Mouse (Mus musculus) kidney, adult 9 months (tissue): ENCODE measurements around the gene Plcb1.

Source experiments
- DNase-seq: peaks from one replicate; pipeline ENCODE4 v3.0.0; 2022

Plcb1 gene

DNA sequence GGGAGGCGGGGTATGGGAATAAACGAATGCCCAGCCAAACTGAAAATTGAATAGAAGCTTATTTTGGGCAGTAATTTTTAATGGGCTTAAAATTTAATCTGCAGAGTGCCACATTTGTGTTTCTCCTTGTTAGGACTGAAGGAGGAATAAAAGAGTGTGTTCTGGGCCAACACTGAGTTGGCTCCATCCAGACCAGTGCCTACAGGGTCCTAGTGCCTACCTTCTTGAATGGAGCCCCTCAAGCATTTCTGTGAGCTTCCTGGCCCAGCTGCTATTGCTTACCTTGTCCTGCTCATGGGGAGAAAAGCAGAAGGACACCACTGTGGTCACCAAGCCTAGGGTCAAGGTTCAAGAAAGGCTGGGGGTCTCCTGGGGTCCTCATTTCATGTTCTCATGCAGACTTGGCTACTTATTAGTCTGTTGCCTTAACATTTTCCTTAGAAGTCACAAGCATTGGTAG is 128.3 kb downstream of the Plcb1 start:
- peak; percentile 73 for DNase-seq

DNA sequence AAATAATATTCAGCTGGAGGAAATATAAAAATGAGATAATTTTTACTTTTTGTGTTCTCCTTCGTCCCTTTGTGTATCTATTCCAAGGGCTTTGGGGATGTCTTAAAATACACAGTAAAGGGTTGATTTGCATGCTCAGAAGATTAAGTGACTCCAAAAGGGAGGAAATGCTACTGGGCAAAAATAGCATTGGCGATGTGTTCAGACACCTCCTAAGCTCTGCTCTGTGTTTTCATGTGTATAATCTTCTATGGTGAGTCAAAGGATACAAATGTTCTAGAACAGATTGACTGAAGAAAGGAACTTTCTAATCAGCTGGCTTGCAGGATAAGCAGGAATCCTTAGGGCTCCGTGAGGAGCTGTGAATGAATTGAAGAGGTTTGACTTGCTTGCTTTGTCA is 129.2 kb downstream of the Plcb1 start:
- no peak for DNase-seq

DNA sequence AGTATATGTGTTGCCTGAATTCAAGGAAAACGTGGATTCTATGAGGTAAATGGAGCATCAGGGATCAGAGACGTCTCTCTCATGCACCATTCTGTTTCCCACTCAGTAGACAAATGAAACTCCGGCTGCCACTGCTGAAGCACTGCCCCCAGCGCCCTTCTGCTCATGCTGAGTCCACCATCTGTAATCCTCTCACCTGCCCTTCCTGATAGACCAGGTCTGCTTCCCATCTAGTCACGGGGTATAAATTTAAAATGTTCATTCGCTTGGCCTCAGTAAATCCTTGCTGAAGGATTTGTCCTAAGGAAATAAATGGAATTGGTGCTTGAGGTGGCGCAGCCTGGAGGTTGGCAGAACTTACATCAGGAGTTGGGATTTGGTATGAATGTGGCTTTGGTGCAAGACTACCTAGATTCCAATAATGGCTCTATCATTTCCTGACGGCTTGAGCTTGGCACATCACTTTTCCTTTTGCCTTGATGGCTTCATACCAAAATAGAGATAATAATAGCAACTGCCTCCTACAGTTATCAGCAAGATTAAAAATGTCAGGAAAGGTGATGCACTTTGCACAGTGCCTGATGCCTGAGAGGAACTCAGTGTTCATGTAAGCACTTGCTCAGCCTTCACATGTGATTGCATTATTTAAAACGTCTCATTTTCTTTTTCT is 134.9 kb downstream of the Plcb1 start:
- no peak for DNase-seq

DNA sequence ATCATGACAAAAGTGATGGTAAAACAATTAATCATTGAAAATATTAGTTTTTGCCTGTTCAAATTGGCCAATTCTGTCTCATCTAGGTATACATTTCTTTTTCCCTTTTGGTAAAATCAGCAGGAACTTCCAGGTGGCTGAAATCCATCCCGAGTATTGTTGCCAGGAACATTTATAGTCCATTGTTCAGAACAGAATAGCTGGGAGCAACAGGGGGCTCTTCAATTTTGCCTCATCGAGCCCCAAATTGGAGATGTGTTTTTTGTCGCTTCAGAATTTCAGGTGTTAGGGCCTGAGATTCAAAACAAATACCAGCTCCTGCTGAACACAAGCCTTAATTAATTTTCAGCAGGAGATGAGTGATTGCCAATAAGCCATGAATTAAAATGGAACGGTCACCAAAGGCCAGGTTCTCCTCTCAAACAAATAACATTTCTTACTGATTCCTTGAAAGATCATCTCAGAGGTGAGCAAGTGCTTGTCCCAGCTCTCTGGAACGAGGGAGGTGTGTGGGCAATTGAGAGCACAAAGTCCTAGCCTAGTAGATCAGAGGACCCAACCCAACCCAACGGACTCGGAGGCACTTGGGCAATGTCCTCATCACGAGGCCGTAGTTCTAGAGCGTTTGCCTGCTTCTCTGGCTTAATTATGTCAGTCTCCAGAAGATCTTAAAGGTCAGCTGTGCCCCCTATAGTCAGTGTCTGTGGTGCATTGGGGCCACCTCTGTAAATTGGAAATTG is 136.9 kb downstream of the Plcb1 start:
- peak; percentile 82 for DNase-seq

DNA sequence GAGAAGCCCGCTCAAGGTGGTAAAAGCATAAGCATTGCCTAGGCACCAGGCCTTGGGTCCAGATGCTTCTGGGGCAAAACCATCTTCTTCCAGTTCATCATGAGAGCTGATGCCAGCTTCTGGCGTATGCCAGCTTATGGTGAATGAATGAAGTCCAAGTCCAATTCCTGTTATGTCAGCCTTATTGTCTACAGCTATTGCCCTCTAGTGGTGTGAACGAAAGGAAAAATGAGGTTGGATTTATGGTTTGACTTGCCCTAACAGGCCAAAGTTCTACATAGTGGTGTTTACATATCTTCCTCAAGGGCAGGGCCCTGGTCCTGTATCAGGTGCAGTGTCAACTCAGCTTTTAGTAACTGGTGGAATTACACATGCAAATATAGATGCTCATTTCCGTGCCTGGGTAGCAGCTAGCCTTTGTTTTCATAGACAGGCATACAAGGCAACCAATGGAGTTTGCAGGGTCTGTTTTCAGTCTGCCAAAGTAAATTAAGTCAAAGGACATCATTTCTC is 138.3 kb downstream of the Plcb1 start:
- no peak for DNase-seq

DNA sequence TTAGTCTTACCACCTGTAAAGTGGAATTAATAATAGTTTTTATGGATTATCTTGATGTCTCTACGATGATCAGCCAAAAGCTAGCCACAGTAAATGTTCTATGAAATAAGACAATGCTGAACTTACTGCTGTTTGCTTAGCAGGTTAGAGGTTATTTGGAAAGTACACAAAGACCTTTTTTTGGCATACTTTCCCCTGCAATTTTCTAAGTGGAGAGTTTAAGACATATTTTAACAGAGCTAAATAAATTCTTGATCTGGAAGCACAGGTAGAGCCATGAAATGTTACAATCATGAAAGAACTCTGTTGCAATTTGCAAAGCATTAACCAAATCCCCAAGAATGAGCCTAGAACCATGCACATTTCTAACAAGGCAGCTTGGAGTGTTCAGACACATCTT is 140.4 kb downstream of the Plcb1 start:
- peak; percentile 60 for DNase-seq

DNA sequence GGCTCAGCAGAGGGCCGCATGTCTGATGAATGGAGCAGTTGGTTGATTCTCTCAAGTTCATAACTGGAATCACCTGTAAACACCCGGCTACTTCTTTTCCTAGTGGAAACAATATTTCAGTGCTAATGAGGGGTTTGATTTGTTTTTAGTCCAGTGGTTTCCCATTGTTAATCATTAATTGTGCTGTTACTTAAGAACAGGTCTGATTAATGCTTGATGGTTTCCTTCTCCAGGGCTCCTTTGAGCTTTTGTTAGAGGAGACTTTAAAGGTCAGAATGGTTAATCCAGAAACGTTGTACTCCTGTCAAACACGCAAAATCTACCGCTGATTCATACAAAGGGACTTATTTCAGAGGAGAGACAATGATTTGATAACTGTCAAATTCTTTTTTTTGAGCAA is 141.2 kb downstream of the Plcb1 start:
- DNase-seq, result peak; percentile 88

DNA sequence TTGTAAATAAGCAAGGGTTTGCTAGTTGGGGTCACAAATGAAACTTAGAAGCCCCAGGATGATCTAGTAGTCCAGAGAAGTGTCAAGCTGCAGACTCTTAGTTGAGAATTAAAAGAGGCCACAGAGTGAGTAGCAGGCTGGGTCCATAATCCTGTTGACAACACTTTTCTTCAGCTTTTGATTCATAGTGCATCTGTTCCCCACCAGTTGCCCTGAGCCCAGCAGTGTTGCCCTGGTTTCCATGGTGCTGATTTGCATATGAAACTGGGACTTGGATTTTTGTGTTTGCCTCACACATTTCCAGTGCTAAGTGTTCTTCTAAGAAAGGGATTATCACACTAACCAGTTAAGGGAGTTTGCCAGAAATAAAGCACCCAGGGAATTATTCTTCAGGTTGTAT is 143.6 kb downstream of the Plcb1 start:
- DNase-seq, result peak; percentile 49

DNA sequence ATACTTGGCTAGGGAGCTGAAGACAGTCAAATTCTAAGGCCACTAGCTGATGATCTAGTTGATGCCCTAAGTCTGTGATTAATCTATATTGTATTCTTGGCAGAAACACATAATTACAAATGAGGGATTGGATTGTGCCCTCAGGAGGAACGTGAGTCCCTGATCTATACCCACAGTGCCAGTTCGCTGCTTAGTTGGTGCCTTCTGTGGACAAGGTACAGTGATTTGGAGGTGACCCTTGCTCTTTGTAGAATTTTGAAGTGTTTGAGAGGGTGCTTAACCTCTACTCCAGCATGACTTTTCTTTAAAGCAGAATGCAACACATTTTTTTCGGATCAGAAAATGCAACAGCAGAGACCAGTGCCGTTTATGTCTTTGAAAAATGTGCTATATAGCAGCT is 145.1 kb downstream of the Plcb1 start:
- DNase-seq, result peak; percentile 81

DNA sequence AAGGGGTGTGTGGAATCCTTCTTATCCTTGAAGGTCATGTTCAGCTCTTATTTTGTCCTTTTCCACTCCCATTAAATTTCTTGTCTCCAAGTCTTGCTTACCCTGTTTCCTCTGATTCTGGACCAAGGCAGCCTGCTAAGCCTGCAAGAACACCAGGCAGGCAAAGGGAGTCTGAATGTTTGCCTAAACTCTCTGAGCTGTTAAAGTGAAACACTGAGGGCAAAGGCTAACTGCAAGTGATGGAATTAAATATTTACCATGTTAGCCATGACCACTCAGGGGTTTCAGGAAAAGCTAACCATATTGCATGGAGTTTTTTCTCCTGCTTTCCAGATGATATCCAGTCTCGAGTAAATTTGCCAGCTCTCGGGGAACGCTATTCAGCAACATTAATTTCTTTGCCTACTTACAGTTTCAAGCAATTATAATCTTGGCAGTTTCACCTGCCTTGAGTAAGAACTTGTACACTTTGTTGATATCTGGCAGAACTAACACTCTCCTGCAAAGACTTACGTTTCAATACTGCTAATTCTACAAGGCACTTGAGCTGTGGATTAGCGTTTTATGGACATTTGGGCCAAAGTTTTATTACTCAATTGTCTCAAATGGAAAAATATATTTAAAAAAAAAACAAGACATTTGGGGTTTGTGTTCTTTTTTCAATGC is 146.0 kb downstream of the Plcb1 start:
- DNase-seq, result peak; percentile 93

DNA sequence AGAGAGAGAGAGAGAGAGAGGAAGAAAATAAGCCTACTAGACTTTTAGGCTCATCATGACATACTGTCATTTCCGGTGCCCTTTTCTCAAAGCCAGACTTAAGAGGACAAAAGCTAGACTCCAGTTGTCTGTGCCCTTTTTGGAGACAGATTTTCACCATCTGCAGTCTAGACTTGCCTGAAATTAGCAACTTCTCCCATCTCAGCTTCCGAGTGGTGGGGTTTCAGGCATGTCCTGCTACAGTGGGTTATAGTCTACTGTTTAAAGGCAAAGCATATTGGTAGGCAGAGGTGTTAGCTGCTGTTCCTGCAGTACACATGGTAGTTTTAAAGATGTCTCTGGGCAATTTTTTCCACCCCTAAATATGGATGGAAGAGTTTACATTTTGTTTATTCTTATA is 149.6 kb downstream of the Plcb1 start:
- DNase-seq, result no peak

DNA sequence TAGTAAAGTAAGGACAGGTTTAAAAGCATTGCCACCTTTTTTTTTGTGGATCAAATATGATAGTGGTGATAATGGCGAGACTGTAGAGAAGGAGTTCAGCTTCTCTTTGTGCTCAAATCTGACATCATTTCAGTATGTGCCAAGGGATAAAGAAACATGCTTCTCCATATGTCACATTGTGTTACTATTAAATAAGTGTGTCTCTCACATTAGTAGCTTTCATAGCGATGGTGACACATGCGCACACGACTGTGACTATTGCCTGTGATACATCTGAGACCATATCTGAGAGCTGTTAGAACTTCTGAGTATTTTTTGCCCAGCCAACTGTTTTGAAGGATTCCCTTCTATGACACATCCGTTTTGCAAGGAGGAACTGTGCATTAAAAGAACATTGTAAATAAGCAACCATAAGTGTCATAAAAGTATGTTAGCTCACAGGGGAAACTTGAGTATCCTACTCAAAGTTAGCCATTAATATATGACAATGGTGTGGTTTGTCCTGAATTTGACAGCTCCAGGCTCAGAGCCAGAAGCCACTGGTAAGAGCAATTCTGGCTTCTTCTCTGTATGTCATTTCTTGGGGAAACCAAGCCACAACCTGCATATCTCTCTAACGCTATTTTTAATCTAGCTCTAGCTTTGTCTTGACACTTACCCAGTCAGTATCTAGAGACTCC is 150.2 kb downstream of the Plcb1 start:
- no peak for DNase-seq

DNA sequence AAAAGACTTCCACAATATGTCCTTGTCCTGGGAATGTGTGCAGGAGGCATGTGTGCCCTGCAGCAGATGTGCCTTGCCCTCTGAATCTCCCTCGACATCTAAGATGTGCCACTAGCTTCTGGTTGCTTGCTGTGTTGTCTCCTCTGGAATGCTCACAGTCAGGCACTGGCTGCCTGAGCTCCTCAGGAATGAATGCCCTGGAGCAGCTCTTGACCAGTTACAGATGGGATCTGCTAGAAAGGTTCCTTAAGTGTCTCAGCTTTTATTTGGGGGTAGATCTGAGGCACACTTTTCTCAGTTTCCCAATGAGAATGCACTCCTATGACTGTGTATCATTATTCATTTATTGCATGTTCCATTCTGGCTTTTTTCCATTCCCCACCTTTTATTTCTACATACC is 151.8 kb downstream of the Plcb1 start:
- no peak for DNase-seq

DNA sequence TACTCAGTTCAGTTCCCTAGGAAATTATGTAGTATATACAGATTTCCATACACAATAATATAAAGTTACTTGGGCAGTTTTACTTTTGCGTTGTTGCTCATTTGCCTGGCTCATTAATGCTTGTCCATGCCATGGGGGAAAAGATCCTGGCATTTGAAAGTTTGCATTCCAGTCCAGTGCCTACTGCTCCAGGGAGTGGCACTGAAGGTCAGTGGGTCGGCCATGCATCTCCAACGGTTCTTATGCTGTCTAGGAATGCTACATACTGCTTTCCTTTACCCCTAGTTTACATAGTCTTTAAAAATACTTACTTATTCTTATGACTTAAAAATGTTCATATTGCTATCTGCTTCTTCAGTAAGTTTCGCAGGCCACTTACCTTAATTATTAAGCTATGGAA is 156.2 kb downstream of the Plcb1 start:
- no peak for DNase-seq

DNA sequence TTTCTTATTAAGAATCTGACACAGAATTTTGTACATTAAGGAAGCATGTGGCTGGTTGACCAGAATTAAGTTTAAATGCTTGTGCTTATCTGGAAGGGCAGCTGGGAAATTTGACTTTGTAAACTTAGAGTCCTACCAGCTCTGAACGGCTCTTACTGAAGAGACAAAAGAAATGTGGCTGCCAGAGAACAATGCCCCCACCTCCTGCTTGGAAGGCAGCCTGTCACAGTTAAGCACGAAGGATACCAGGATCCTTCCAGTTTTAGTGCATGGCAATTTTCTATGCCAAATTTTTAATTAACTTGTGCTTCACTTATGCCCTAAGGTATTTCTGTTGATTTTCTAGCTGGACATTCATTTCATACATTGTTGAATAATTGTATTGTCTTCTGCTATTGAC is 157.1 kb downstream of the Plcb1 start:
- no peak for DNase-seq

DNA sequence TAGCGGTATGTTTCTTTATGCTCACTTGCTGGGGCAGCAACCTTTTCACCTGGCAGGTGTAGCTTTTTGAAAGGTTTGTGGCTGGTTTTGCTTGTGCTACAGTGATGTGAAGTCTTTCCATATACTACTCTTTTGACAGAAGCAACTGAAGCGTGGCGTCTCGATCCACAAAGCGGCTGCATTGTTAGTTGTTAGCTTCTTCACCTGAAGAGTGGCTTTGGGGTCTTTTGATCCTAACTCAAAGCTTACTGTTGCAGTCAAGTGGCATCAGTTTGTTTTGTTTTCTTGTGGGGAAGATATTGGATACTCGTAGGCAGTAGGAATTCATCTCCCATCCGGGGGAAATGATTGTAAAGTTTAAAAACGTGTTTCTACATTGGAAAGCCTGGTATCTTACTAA is 160.5 kb downstream of the Plcb1 start:
- no peak for DNase-seq

DNA sequence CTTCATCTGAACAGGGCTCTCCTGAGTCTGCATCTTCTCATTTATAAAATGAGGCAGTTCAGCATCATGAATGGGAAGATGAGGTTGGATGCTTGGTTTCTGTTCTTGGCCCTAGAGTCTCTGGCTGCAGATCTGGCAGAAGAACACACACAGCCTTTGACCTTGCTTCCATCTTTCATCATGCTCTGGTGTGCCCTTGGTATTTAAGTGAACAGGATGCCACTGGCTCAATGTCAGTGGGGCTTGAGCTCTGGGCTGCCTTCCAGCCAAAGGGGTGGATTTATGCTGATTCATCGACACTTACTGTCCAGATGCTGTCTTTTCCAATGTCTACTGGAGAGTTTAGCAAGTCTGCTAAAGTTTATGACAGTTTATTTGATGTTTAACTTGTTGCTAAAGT is 161.0 kb downstream of the Plcb1 start:
- peak; percentile 92 for DNase-seq

DNA sequence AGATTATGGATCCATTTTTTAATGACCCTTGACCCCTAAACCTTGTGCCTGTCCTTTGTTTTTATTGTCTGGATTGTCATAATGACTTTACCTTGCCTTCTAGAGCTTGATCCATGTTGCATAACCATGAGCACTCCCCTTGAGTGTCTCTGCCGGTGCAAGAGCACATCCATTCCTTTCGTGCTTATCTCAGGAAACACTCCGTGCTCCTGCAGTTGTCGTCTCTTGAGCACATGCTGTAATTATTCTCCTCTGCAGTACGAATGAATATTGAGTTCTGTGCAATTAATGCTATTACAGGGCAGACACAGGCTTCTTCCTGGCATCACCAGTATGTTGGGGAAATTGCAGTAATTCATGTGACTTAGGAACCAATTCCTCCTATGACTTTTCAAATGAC is 166.2 kb downstream of the Plcb1 start:
- no peak for DNase-seq

DNA sequence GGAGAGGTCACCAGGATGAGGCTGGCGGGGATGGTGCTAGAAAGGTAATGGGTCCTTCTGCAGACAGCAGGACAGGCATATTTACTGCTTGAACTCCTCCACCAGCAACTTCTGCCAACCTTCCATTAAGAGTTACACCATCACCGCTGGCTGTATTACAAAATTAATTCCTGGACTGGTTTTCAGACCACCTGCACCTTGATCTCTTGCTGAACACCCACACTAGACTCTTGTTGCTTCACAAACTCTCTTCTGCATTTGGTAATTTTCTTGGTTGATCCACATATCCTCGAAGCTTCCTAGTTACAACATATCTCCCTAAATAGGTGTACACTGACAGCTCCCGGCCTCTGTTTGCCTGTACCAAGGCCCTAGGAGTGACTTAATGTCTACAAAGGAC is 170.6 kb downstream of the Plcb1 start:
- no peak for DNase-seq

DNA sequence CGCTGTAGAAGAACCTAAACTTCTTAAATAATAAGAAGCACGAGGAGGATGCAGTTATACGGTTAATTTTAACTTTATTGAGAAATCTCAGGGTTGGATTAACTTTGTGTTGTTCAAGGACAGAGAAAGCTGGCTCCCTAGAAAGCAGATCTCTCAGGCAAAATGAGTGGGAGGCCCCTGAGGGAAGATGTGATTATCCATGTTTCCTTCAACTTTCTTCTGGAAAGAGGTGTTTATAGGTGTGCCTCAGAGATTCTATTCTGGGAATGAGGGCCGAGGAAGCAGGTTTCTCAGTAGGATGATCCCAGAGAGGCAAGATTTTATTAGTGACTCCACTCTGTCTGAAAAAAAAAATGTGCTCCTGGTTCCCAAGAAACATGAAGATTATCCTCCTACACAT is 180.3 kb downstream of the Plcb1 start:
- no peak for DNase-seq

DNA sequence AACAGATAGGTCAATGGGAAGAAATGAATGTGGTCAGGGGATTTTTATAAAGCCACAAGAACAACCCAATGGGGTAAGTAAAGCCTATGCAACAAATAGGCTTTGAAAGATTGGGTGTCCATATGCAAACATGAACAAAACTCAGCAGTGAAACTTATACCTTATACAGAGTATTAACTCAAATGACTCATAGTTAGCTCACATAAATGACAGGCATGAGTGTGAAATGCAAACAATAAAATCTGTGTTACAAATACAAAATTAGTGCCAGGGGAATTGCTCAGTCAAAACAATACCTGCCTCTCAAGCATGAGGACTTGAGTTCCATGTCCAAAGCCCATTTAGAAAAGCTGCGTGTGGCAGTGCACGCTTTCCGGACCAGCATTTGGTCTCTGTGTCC is 182.5 kb downstream of the Plcb1 start:
- no peak for DNase-seq

DNA sequence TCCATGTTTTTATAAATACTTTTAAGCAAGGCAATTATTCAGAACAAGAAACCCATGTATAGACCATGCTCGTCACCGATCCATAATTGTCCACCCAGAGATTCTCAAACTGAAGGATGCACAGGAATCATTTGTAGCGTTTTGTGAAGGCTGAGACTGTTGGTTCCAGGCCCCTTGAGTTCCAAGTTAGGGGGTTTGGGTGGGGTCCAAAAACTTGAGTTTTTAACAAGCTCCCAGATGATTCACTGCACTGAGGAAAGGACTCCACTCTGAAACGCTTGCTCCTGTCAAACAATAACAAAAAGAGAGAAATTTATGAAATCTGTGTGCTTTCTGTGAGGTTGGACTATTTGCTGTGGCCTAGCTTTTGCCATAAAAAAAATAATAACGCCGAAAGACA is 186.5 kb downstream of the Plcb1 start:
- no peak for DNase-seq

DNA sequence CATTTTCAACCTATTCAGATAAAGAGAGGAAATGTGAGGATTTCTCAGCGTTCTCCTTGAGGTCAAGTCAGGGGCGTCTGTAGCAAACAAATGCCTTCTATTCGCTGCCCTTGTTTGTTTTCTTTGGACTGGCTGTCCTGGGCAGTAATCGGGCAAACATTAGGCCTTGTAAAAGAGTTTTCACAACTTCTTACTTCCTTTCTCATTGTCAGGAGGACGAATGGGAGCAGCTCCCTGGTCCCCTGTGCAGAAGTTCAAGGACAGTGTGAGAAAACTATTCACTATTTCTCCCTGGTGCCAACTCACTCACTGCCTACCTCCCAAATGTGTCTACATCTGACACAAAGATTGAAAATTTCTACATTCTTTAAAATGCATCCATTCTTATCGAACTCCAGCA is 188.8 kb downstream of the Plcb1 start:
- no peak for DNase-seq
